Mouse (Mus musculus) inflammation-experienced regulatory T-cells, adult 6 months (primary cell): ENCODE results near the gene Tlr6. TPM values are rescaled to one million over a fixed set of nuclear protein-coding genes. Genes with fewer than 3 reads are reported as not detected.
A peak's percentile ranks its signal among the peaks of the same experiment; 100 is the strongest.

Source experiments
- ATAC-seq: one replicate; pipeline ENCODE4 v1.8.0; 2017
- polyA plus RNA-seq, 3 experiments: library from polyadenylated mRNA; unstranded; fragments of 100-300 nt; shearing (Covaris generic); gene quantifications; one replicate each; pipeline ENCODE4 v1.2.1; 2017

Tlr6 gene
- 1 to 10 TPM; 6.5 to 9.5 (median 7.4) TPM for polyA plus RNA-seq

- ATAC-seq = no peak
Observed at GRCm38 (mm10) chr5:64959843-64960230, at the start of gene Tlr6. TSS of gene Tlr6 (minus strand) at chr5:64960097.

- peak; percentile 41 for ATAC-seq
Observed at GRCm38 (mm10) chr5:65006011-65006491, 46.2 kb upstream of the Tlr6 start.

- peak; percentile 33 for ATAC-seq
Observed at GRCm38 (mm10) chr5:65005251-65005650, 45.4 kb upstream of the Tlr6 start.

- no peak for ATAC-seq
Observed at GRCm38 (mm10) chr5:65003946-65004535, 44.1 kb upstream of the Tlr6 start.

GRCm38 (mm10) chr5:65002940-65003824 lies 43.3 kb upstream of the Tlr6 start:
- ATAC-seq = peak; percentile 66

GRCm38 (mm10) chr5:64995408-64995807 lies 35.5 kb upstream of the Tlr6 start:
- no peak for ATAC-seq

GRCm38 (mm10) chr5:64992540-64992939 lies 32.6 kb upstream of the Tlr6 start:
- peak; percentile 17 for ATAC-seq

GRCm38 (mm10) chr5:64989940-64990339 lies 30.0 kb upstream of the Tlr6 start:
- peak; percentile 48 for ATAC-seq

GRCm38 (mm10) chr5:64985971-64986370 lies 26.1 kb upstream of the Tlr6 start:
- no peak for ATAC-seq

GRCm38 (mm10) chr5:64977128-64977527 lies 17.2 kb upstream of the Tlr6 start:
- ATAC-seq = no peak

GRCm38 (mm10) chr5:64975121-64975520 lies 15.2 kb upstream of the Tlr6 start:
- no peak for ATAC-seq

- ATAC-seq = peak; percentile 41
Observed at GRCm38 (mm10) chr5:64969861-64970771, 10.2 kb upstream of the Tlr6 start, which contains the start of gene Fam114a1. TSS of gene Fam114a1 (plus strand) at chr5:64970071.

GRCm38 (mm10) chr5:64968961-64969860 lies 9.3 kb upstream of the Tlr6 start:
- ATAC-seq = peak; percentile 53

- ATAC-seq = no peak
Observed at GRCm38 (mm10) chr5:64963735-64964134, 3.8 kb upstream of the Tlr6 start.

- ATAC-seq = no peak
Observed at GRCm38 (mm10) chr5:64963271-64963670, 3.4 kb upstream of the Tlr6 start.

GRCm38 (mm10) chr5:64960857-64961391 lies 1.0 kb upstream of the Tlr6 start:
- peak; percentile 51 for ATAC-seq

GRCm38 (mm10) chr5:64958991-64959842 lies 680 bp downstream of the Tlr6 start:
- ATAC-seq = peak; percentile 70

- no peak for ATAC-seq
Observed at GRCm38 (mm10) chr5:64954931-64955330, 5.0 kb downstream of the Tlr6 start.

- ATAC-seq = no peak
Observed at GRCm38 (mm10) chr5:64951486-64951885, 8.4 kb downstream of the Tlr6 start.

- ATAC-seq = peak; percentile 63
Observed at GRCm38 (mm10) chr5:64932775-64933174, 27.1 kb downstream of the Tlr6 start.
